Mouse (Mus musculus): ENCODE measurements at regions not wholly inside any gene's neighbourhood (a gene's known extent, or its start where the extent isn't known, plus 50 kb on each side); places are given as distances from the start of the nearest gene placed in this dataset.
"Not testable (repeated sequence)": the region's sequence is repeated elsewhere in the genome, so short reads cannot be mapped to it uniquely, and the experiment has no call there.

DNA sequence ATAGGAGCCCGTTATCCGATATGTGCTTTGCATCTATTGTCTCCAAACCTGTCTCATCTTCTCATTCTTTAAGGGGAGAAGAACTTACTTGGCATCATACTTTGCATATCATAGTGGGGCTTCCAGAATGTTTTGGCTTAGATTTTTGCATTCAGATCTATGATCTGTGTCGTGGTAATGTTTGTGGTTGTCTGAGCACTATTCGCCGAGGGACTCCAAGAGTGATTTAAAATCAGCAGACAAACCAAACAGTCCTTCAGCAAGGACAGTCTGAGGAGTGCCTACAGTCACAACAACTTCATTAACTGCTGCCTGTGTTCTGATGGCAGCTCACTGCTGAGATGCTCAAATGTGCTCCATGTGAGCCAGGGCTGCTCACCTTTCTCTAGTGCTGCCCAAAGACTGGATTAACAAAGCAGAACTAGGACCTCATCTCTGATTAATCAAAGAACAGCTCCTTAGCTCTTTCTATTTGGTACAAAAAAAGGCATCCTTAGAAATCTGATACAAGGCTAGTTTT is 182.5 kb downstream of the Enc1 start:
- no peak for DNase-seq (ENCODE audit: low spot score in 2 of 2)

DNA sequence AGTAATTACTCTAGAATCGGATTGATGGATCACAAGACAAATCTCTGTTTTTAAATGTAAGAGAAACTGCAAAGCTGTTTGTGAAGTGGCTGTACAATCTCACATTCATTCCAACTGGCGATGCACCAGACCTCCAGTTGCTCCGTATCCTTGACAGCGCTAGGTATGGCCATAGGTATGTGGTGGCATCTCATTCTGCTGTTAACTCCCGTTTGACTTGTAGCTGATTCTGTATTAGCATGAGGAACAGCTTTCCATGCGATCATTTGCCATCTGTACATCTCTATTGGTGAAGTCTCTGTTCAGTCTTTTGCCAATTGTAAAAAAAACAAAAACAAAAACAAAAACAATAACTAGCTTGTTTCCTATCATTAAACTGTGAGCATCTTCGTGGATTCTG is 182.0 kb downstream of the Enc1 start:
- DNase-seq (ENCODE audit: low spot score in 2 of 2) = no peak

DNA sequence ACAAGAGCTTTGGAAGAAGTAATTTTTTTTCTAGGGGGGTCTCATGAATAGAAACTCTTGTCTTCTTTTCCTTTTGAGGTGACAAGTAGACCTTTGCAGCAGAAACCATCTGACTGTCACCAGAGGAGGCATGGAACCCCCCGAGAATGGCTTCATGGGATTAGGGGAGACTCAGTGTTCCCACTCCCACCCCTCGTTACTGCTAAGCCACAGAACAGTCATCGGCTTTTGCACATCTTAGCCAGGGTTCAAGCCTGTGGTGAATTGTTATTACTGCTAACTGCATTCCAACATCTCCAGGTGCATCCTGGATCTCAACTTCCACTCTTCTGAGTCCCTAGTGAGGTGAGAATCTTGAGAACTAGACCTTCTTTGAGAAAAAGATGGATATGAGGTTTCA is 180.9 kb downstream of the Enc1 start:
- DNase-seq (ENCODE audit: low spot score in 2 of 2) = no peak

DNA sequence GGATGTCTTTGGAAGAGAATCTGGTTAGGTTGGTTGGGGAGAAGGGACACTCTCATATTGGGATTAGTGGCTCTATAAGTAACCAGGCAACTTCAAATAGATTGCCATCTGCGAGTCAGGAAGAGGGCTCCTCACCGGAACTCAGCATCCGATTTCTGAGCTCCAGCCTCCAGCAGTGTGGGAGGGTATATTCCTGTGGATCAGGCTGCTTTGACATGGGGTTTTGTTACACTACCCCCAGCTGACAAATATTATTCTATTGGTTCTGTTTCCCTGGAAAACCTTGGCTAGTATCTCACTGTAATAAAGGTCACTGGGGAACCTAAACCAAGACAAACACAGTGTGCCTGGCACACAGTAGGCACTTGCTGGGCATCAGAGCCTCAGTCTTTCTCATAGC is 179.9 kb downstream of the Enc1 start:
- DNase-seq (ENCODE audit: low spot score in 2 of 2) = no peak

DNA sequence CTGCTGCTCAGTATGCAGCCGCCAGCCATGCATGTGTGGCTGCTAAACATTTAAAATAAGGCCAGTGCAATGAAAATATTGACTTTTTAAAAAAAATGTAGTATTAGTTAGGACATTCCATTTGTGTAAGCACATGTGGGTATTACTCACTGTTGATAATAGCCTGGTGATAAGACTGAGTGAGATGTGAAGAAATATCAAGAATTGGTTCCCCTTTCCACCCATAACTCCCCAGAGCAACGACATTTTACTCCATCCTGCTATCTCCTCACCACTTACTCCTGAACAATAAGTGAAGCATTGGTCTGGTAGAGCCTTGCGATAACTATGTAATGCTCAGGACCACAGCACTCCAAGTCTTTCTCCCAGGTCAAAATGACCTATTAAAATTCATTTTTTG is 178.2 kb downstream of the Enc1 start:
- no peak for DNase-seq (ENCODE audit: low spot score in 2 of 2)

DNA sequence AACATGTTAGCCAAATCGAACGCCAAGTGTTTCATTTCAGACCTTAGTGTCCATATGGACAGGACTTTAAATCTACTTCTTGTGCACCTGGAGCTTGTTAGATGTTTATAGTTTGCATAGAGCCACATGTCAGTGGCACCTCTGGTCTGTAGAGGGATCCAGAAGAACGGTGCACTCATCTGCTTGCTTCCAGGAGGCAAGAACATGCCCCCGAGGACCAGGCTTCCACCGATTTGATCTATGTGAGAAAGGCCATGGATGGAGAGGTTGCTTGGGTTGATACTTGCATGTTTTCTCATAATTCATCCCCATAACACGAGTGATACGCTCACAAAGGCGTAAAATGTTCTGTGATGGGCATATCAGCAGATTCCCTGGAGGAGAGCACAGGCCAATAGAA is 177.8 kb downstream of the Enc1 start:
- DNase-seq (ENCODE audit: low spot score in 2 of 2) = no peak

DNA sequence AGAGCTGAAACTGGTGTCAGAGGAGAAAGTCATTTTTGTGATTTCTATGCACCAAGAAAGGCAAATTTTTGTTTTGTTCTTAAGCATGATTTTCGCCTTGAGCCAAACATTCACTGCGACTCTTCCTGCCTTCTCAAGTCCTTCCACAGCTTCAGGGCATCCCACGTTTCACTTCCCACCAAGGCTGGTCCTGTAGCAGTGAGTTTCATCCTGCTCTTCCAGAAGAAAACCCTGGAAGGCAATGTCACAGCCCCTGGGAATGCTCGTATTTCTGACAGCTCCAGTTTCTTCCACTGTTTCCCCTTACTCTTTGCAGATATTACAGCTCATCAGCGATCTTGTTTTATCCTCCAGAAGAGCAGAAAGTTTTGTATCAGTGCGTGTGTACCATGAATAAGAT is 177.2 kb downstream of the Enc1 start:
- no peak for DNase-seq (ENCODE audit: low spot score in 2 of 2)

DNA sequence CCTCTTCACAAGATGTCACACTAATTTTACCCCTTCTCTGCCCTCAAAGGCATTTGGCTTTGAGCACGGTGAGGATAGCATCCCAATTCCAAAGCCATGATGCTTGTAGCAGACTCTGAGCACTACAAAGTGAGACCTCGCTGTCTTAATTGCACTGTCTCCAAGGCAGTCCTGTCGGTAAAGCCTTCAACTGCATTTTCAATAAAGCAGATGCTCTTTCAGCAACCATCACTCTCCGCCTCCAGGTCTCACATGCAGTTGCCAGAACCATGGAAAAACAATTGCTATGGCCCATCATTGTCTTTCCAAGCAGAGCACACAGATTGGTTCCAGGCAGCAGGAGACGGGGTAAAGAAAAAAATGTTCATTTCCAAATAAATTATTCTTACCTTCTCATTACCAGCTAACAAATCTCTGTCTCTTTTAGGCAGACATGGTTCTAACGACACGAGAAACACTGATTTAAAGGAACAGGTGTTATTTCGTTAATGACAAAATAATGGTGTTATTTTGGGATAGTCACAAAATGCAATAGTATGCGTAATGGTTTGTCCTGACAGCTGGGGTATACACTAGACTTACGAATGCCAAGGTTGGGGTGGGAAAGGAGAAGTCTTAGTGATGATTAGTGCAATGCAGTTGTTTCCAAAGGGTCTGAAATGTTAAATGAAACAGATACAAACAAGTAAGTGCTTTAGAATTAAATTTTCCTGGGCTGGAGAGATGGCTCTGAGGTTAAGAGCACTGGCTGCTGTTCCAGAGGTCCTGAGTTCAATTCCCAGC is 175.2 kb downstream of the Enc1 start:
- DNase-seq (ENCODE audit: low spot score in 2 of 2) = no peak

DNA sequence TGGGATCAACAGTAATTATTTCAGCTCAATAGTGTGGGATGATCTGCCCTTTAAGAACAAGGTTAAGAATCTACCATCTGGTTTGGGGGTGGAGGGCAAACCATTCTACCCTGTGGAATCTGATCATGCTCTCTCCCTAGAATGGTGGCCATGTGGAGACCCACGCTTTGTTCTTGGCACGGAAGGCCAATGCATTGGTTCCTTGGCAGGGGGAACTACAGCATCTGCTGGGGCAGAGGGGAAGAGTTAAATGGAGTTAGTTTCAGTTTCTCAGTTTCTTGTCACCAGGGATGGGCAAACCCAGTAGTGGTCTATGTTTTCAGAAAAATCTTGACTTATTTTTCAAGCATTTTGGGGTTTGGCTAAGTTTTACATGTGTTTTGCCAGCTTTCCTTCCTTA is 174.5 kb downstream of the Enc1 start:
- no peak for DNase-seq (ENCODE audit: low spot score in 2 of 2)

DNA sequence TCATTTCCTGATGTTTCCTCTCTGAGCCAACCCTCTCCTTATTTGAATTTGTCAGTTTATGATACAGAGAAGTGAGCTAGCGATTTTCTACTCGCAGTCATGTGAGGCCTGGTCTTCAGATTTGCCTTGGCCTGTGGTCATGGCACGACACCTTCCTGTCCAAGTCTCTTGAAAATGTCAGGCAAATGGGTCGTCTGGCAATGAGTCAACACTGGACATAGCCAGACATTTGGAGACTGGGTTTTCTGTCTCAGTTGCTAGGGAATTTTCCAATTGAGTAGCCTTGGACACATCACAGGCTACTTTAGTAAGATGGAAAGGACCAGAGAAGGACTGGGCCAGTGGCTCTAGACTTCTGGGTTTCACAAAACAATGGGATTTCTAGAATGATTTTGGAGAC is 171.2 kb downstream of the Enc1 start:
- DNase-seq (ENCODE audit: low spot score in 2 of 2) = no peak

DNA sequence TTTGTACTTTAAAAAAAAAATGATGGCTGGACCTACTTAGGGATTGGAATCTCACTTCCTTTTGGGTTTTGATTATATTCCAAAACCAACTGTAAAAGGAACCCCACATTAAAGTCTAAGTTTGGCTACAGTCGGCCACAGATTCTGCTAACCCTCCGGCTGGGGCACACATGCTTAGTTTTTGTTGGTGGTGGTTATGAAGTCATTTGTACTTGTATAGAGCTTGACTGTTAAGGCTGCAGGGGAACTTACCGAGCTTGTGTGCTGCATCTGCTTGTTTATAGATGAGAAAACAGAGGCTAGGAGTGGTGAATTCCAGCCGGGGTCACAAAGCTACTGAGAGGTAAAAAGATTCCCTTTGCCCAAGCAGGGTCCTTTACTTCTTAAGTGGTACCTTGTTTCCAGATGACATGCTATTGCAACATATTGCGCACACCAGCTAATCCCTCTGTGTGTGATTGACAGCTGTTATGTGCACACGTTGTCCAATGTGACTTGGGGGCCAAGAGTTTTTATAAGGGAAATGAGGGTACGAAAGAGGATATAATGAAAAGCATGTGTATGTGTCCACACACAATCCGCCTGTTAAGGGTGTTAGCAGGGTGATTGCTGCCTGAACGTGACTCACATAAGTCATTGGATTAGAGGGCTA is 169.8 kb downstream of the Enc1 start:
- no peak for DNase-seq (ENCODE audit: low spot score in 2 of 2)

DNA sequence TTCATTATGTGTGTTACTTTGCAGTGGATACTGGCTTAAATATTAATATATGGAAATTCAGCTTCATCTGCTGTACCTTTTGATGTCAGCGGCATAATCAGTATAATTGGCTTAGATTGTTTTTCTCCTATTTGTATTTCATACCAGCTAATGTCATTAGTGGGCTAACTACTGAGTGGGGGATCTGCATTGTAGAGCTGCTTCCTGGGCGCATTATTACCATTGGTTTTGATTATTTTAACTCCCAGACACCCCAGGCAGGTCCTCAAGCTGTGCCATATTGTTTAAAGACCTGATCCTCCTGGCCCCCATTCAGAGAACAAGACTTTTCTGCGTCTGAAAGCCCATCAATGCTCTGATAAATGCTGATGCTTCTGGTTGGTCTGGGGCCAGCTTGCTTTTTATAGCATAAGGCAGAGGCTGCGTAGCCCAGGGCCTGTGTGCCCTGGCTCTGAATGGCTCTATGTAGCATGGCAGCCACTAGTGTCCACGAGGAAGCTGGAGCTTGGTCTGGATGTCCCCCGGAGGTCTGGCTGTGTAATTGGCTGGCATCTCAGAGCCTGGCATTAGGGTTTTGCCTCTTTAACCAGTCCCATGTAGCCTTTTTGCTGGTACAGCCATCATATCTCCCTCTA is 169.1 kb downstream of the Enc1 start:
- no peak for DNase-seq (ENCODE audit: low spot score in 2 of 2)

DNA sequence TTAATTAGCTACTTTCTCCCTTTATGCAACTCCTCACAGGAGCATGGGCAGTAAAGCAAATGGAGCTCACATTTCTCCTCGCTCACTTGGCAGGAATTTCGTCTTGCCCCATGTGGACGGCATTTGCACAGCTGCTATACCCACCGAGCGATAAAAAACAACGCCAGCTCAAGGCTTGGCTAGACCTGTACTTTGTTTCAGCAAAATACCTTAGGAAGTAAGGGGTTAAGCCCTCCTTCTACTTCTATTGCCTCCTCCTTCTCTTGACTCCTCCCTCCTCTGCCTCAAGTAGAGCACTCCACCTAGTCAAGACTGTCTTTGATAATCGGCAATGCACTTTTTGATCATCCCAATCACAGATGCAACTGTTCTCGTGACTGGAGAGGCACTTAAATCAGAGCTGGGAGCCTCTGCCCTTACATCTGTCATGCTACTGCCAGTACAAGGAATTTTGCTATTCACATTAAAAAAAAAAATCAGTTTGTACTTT is 168.4 kb downstream of the Enc1 start:
- DNase-seq (ENCODE audit: low spot score in 2 of 2) = no peak

DNA sequence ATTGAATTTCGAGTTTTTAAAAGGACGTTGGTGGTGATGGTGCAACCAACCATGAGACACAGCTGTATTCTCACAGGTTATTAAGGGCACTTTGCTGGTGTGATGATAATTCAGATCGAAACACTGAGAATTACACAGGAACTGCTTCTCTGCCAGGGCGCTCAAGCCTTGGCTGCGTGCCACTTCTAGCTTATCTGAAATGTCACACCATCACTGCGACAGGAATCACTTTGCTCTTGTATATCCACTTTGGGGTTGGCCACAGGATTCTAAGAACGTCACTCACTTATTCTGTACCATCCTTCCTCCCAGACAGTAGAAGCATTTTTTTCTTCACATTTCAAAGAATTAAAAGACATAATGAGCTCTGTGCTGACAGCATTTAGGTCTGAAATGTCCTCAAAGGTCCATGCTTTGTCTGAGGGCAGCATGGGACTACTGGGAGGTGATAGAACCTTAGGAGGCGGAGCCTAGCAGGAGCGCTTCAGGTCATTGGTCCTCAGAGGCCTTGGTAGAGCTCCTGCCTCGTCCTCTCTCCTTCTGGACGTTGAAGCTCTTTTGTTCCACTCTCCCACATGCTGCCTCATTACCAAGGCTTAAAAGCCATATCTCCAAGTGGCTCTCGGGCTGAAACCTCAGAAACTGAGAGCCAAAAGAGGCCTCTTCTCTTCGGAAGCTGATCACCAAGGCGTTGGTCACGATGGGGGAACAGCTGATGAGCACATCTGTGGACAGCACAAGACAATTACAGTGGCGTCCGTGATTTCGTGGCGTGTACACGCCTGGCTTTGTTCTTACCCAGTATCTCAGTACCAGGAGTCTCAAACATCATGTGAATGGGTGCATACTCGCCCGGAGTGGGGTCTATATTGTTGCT is 167.7 kb downstream of the Enc1 start:
- DNase-seq (ENCODE audit: low spot score in 2 of 2) = peak in 1 of 2 experiments; percentile 7

DNA sequence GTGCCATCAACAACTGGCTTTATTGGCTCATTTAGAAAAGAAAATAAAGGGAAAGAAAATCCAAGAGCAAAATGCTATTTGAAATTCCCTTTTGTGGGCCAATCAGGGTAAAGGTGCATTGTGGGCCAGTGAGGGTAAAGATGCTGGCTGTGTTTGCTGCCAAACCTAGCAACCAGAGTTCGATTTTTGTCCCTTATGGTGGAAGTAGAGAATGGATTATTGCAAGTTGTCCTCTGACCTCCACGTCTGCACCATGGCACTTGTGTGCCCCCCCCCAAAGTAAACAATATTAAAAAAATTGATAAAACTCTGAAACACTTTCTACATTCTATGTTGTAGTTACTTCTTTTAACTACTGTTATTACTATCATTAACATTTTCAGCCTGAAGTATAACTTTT is 166.9 kb downstream of the Enc1 start:
- no peak for DNase-seq (ENCODE audit: low spot score in 2 of 2)

DNA sequence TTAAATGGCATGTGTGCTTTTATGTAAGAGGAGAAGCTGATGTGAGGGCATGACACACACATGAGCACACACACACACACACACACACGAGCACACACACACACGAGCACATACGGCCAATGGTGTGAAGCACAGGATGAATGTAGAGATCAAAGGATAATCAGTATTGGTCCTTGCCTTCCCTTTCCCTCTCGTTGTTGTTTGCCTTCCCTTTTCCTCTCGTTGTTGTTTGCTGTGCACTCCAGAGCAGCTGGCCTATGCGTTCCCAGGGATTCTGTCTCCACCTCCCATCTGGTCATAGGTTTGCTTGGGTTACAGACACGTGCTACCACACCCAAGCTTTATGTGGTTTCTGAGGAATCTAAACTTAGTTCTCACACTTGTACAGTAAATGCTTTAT is 165.8 kb downstream of the Enc1 start:
- no peak for DNase-seq (ENCODE audit: low spot score in 2 of 2)

DNA sequence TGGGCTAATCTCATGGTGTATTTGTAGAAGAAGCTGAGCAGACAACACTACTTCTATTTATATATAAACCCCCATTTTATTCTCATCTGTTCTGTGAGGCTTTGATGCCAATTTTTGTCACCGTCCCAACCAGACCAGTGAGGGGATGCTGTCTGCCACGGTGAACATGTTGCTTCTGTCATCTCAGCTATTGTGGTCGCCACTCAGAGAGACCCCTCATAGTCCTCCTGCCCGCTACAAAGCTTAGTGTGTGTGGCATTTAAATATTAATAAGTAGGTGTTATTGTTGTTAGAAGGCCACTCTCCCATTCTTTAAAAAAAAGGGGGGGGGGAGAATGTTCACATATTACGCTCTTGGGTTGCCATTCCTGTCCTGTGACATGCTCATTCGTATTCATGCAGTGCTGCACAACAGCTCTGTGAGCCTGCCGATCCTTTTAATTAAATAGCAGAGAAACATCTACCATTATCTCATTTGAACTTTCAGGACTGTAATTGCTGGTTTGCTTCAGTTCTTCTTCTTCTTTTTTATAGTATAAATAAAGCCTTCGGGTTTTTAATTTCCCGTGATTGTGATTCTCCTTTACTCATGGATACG is 161.4 kb downstream of the Enc1 start:
- no peak for DNase-seq (ENCODE audit: low spot score in 2 of 2)

DNA sequence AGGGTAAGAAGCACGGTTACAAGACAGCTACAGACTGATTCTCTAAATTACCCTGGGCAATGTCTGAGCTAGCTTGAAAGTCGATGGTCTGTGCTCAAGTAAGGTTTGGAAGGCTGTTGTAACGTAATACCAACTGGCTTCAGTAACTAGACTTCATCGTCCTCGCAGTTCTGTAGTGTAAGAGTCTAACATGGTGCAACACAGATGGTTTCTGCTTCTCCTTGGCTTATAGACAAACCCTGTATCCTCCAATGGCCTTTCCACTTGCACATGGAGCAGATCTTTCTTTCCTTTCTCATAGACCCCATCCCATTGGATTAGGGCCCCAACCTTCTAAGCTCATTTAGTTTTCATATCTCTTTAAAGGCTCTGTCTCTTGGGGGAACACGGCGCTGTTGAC is 160.7 kb downstream of the Enc1 start:
- DNase-seq (ENCODE audit: low spot score in 2 of 2) = no peak

DNA sequence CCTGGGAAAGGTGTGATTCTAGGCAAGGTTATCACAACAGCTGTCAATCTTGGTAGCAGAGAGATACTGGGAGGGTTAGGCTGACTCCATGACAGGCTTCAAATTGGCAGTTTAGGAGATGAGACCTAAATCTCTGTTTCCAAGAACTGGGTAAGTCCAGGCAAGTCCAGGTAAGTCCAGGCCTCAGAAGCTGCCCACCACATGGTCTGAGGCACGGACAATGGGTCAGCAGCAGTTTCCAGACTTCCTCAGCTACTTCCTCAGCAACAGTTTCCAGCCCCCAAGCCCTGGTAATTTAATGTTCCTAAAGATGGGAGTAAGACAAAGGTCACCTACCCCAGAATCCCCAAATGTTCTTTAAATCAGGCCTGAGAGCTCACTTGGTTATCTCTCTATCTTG is 157.1 kb downstream of the Enc1 start:
- no peak for DNase-seq (ENCODE audit: low spot score in 2 of 2)

DNA sequence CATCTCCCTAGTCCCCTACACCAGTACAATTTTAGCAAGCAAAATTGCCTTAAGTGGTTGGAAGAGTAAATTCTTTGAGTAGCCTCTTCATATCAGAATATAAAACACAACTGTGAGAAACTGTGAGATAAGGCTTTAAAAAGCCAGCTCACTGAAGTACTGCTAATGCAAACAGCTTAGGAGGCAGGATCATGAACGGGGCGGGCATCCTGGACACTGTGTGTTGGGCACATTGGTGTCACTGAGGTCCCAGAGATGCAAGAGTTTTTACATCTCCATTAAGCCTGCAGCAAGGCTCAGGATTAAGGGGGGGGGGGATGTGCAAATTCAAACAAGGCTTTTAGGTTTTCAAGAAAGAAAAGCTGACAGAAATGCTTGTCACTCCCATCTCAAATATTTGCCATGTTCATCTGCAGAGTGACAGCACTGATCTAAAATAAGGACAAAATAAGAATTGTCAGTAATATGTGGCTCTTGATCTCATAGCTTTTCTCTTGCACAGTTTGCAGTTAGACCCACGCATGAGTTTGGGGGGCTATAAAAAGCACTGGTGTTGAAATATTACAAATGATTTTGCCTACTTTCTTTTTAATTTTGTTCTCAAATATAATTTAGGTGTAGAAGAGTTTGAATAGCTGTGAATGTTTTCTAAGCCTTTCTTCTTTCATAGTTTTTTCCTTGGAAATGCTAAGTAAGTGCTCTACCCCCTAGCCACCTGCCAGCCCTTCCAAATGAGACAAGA is 156.2 kb downstream of the Enc1 start:
- DNase-seq (ENCODE audit: low spot score in 2 of 2) = no peak

DNA sequence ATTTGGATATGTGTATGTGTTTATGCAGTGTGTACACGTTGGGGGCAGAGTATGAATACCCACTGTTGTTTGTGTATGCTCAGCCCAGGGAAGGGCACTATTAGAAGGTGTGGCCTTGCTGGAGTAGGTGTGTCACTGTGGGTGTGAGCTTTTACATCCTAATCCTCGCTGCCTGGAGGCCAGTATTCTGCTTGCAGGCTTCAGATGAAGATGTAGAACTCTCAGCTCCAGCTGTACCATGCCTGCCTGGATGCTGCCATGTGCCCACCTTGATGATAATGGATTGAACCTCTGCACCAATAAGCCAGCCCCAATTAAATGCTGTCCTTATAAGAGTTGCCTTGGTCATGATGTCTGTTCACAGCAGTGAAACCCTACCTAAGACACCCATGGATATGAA is 155.4 kb downstream of the Enc1 start:
- not testable (repeated sequence) for DNase-seq (ENCODE audit: low spot score in 2 of 2)
